Mouse (Mus musculus) thymus, adult 2 months (tissue): ENCODE data around the gene Spire2. TPM values are rescaled to one million over a fixed set of nuclear protein-coding genes. Genes with fewer than 3 reads are reported as not detected.
A peak's percentile ranks its signal among the peaks of the same experiment; 100 is the strongest.

ENCODE experiments used
- DNase-seq: peaks from one replicate; pipeline ENCODE4 v3.0.0; 2021
- H3K27ac ChIP-seq: fragments of 200-500 bp; 2 replicates; pipeline ENCODE4 v1.5.1; 2012; ENCODE audit warnings: low read length, control low read depth; ENCODE audit not compliant: control insufficient read depth, insufficient read depth
- H3K27me3 ChIP-seq: fragments of 200-500 bp; 2 replicates; pipeline ENCODE4 v1.6.1; 2012; ENCODE audit warnings: mild to moderate bottlenecking, low read length, moderate library complexity, mixed read lengths; ENCODE audit not compliant: control insufficient read depth, insufficient read depth
- H3K36me3 ChIP-seq: fragments of 200-500 bp; 2 replicates; pipeline ENCODE4 v1.6.1; 2012; ENCODE audit warnings: mild to moderate bottlenecking, low read length, moderate library complexity; ENCODE audit not compliant: control insufficient read depth, insufficient read depth
- H3K4me1 ChIP-seq: fragments of 200-500 bp; replicated peaks from 2 replicates; pipeline ENCODE4 v1.6.1; 2012; ENCODE audit warnings: low read length; ENCODE audit not compliant: control insufficient read depth, insufficient read depth
- H3K4me3 ChIP-seq: fragments of 200-500 bp; 2 replicates; pipeline ENCODE4 v1.5.1; 2012; ENCODE audit warnings: mild to moderate bottlenecking, low read length, control low read depth, moderate library complexity; ENCODE audit not compliant: control insufficient read depth, insufficient read depth
- CTCF ChIP-seq: fragments of 200-500 bp; IDR thresholded peaks from 2 replicates; pipeline ENCODE4 v1.5.1; 2012; ENCODE audit warnings: mild to moderate bottlenecking, control low read depth, low read length, moderate library complexity, borderline replicate concordance; ENCODE audit not compliant: control insufficient read depth, poor library complexity, insufficient read depth; ENCODE audit errors: extremely low read depth
- POLR2A ChIP-seq: fragments of 200-500 bp; IDR thresholded peaks from 2 replicates; pipeline ENCODE4 v1.6.1; 2012; ENCODE audit warnings: mild to moderate bottlenecking, low read length, control low read depth, moderate library complexity; ENCODE audit not compliant: control insufficient read depth, poor library complexity, insufficient read depth; ENCODE audit errors: extremely low read depth
- WGBS: fragments of 180-500 bp; shearing (Covaris S2); methylation state at CpG from one replicate; pipeline ENCODE4 v1.1.7; 2018; 5-methylcytosine and 5-hydroxymethylcytosine counted together
- polyA plus RNA-seq: library from polyadenylated mRNA; depleted of rRNA; stranded (reverse); fragments of >200 nt; gene quantifications from 2 replicates; pipeline ENCODE4 v1.2.3, GENCODE M21; 2012

Spire2 gene
- polyA plus RNA-seq, 1 experiment, result 2.1 TPM

DNA sequence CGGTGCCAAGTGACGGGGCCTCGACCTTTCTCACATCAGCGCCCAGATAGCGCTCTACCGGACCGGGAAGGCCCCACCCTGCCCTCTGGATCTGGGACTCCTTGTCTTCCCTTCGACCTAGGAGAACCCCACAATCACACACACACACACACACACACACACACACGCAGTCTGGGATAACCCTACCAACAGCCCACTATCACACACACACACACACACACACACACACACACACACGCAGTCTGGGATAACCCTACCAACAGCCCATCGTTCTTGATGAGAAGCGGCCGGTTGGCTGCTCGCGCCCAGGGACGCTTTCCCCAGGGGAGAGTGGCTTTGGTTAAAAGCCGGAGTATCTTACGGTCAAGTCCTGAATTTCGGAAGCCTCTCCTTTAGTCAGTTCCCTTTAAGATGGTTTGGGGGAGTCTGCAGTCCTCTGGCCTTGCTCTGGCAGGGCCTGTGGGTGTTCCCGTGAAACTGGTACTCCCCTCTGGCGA, 626 bp downstream of the Spire2 start:
- H3K4me1 ChIP-seq, result peaks cover 18% of the 10 kb centered on the region
- no peaks in the 10 kb centered on the region for H3K36me3 ChIP-seq
- no peak for DNase-seq
- H3K4me3 ChIP-seq, result peak overlapping the region; percentile 26
- H3K27me3 ChIP-seq, result no peaks in the 10 kb centered on the region
- H3K27ac ChIP-seq, result no peak overlapping the region
- 19% methylated on average over 21 of the region's 21 CpGs for WGBS
- TF ChIP-seq POLR2A, result no peak
- no peak for TF ChIP-seq CTCF

DNA sequence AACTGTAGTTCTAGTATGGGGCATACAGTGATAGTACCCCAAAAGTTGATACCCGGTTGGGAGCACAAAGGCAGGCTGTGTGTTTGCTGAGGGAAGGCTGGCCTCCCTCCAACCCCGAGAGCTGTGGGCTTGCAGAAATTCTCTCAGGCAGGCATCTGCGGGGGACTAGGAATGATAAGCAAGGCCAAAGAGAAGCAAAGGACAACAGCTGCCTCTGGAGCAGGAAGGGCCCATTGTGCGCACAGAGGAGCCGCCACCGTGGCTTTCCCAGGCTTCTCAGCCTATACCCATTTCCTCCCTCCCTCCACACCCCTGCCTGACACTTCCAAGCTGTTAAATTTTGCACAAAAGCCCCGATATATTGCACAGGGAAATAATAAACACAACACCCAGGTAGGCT, 1.4 kb downstream of the Spire2 start:
- DNase-seq, result no peak
- no peak for TF ChIP-seq CTCF
- TF ChIP-seq POLR2A, result no peak
- H3K36me3 ChIP-seq, result no peaks in the 10 kb centered on the region
- H3K27me3 ChIP-seq, result no peaks in the 10 kb centered on the region
- H3K4me3 ChIP-seq, result no peak overlapping the region
- 34% methylated on average over 7 of the region's 7 CpGs for WGBS
- H3K27ac ChIP-seq, result no peak overlapping the region
- peaks cover 18% of the 10 kb centered on the region for H3K4me1 ChIP-seq

DNA sequence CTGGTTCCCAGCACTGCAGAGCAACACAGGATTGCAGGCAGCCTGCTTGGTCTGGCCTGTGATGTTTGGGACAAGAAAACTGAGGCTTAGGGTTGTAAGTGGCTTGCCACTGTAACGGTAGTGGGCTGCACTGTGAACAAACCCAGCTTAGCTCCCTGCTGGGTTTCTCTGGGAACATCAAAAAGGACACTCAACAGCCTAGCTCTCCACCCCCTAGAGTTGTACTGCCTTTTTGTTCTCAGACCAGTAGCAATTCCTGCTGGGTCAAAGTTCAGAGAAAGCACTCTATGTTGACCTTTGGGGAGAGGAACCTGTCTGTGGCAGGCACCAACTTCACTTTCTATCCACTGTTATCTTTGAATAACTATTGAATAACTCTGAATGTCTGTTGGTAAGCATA, 2.0 kb downstream of the Spire2 start:
- DNase-seq, result no peak
- no peaks in the 10 kb centered on the region for H3K27me3 ChIP-seq
- peaks cover 18% of the 10 kb centered on the region for H3K4me1 ChIP-seq
- TF ChIP-seq POLR2A (no peak), CTCF (no peak)
- 54% methylated on average over 1 of the region's 1 CpGs for WGBS
- H3K36me3 ChIP-seq, result no peaks in the 10 kb centered on the region
- H3K27ac ChIP-seq, result no peak overlapping the region
- H3K4me3 ChIP-seq, result no peak overlapping the region

DNA sequence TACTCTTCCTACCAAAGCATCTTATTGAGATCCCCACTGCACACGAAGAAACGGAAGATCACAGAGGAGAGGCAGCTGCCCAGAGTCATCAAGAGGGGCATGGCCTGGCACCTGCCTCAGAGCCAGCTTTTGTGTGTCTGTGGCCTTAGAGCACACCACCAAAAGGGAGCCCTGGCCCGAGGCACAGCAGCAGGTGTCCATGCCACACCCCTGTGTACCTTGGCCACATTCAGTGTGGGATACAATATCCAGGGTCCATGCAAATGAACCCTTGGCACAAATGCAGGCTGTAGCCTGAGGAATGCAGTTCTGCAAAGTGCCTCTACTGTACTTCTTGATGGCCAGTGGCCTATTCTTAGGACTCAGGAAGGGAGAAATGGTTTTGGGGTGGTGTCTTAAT, 5.0 kb downstream of the Spire2 start:
- DNase-seq, result no peak
- WGBS, result 88% methylated on average over 3 of the region's 3 CpGs

DNA sequence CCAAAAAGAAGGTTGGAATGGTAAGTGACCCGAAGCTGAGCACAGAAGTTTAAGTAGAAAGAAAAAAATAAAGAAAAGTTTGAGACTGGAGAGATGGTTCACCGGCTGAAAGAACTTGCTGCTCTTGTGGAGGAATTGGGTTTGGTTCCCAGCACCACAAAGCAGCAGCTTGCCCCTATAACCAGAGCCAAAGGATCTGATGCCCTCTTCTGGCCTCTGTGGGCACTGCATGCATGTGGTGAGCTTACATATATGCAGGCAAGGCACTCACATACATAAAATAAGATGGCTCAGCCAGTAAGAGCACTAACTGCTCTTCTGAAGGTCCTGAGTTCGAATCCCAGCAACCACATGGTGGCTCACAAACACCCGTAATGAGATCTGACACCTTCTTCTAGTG, 7.6 kb downstream of the Spire2 start:
- no peaks in the 10 kb centered on the region for H3K27me3 ChIP-seq
- H3K4me1 ChIP-seq, result peaks cover 11% of the 10 kb centered on the region
- TF ChIP-seq CTCF (no peak), POLR2A (no peak)
- H3K4me3 ChIP-seq, result no peak overlapping the region
- H3K27ac ChIP-seq, result no peak overlapping the region
- no peak for DNase-seq
- WGBS, result 93% methylated on average over 4 of the region's 4 CpGs
- no peaks in the 10 kb centered on the region for H3K36me3 ChIP-seq

More for the DNA sequence above, 5.0 kb downstream of the Spire2 start:
- no peak overlapping the region for H3K4me3 ChIP-seq
- H3K36me3 ChIP-seq, result no peaks in the 10 kb centered on the region
- H3K27me3 ChIP-seq, result no peaks in the 10 kb centered on the region
- TF ChIP-seq POLR2A, result no peak
- TF ChIP-seq CTCF, result no peak
- no peak overlapping the region for H3K27ac ChIP-seq
- peaks cover 13% of the 10 kb centered on the region for H3K4me1 ChIP-seq

DNA sequence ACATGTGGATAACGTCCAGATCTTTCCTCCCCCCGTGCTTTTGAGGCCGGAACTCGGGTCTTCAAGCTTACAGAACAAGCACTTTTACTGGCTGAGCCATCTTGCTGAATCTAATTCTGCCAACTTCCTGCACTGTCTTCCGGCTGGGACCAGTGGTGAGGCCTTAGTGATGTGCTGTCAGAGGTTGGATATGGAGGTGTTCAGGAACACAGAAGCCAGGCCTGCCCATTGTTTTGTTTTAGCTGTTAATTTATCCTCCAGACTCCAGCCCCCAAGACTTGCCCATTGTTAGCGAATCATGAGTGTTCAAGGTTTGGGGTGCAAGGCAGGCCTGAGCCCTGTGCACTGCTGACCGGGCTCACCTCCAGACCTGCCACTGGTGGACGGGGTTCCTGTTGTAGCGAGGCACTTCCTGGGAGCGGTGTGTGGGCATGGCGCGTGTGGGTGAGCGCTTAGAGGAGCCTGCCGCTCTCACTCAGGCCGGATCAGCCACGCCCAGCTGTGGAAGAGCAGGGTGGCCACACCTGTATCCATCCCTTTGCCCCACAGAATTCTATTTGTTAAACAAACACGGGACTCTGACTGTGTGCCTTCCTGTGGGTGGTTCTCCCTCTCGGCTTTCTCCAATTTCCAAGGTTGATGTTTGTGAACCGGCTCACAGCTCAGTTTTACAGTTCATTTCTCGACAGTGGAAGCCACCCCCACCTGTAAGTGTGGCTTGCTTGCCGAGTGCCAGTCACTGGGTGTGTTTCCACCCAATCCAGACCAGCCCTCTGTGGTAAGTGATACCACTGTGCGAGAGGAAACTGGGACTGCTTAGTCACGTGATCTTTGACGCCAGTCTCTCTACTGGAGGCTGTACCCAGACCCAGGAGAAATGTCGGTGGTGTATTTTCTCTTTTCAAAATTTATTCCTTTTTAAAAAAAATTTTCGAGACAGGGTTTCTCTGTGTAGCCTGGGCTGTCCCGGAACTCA, 8.8 kb downstream of the Spire2 start:
- TF ChIP-seq POLR2A (no peak), CTCF (no peak)
- WGBS, result 65% methylated on average over 27 of the region's 27 CpGs
- Histone ChIP-seq H3K4me3 (no peak overlapping the region), H3K36me3 (no peaks in the 10 kb centered on the region), H3K27me3 (no peaks in the 10 kb centered on the region), H3K27ac (no peak overlapping the region), H3K4me1 (peaks cover 11% of the 10 kb centered on the region)
- DNase-seq, result no peak
